Mouse (Mus musculus) MEL (cell line): ENCODE measurements at regions not wholly inside any gene's neighbourhood (a gene's known extent, or its start where the extent isn't known, plus 50 kb on each side); places are given as distances from the start of the nearest gene placed in this dataset.

Source experiments
- DNase-seq: peaks from one replicate; pipeline ENCODE4 v3.0.0; 2011; ENCODE audit warnings: low read depth, low spot score
- H3K27ac ChIP-seq: 2 replicates; pipeline ENCODE4 v1.5.1; 2012; ENCODE audit warnings: low read depth, mild to moderate bottlenecking, control low read depth, low read length, moderate library complexity; ENCODE audit not compliant: control insufficient read depth
- H3K27me3 ChIP-seq, 2 experiments: fragments of 150-350 bp in 1 of 2; sonication (generic) in 1 of 2; 2 replicates each; pipeline ENCODE4 v1.6.1; 2012; ENCODE audit warnings: low read length in 2 of 2, mild to moderate bottlenecking in 2 of 2, improper control_type of control experiment in 1 of 2, moderate library complexity in 1 of 2; ENCODE audit not compliant: insufficient read depth in 2 of 2, control insufficient read depth in 1 of 2
- H3K36me3 ChIP-seq, 2 experiments: 2 replicates each; pipeline ENCODE4 v1.6.1; 2012 to 2014; ENCODE audit warnings: low read length in 2 of 2, improper control_type of control experiment in 1 of 2, inconsistent platforms in 1 of 2, mild to moderate bottlenecking in 1 of 2; ENCODE audit not compliant: insufficient read depth in 2 of 2, control insufficient read depth in 1 of 2
- H3K4me1 ChIP-seq, 2 experiments: fragments of 150-350 bp in 1 of 2; sonication (generic) in 1 of 2; 2 replicates each; pipeline ENCODE4 v1.6.1; 2012; ENCODE audit warnings: low read length in 2 of 2, improper control_type of control experiment in 1 of 2, mild to moderate bottlenecking in 1 of 2; ENCODE audit not compliant: insufficient read depth in 2 of 2, control insufficient read depth in 1 of 2
- H3K4me3 ChIP-seq, 2 experiments: fragments of 150-350 bp in 1 of 2; sonication (generic) in 1 of 2; 2 replicates each; pipeline ENCODE4 v1.5.1; 2012; ENCODE audit warnings: low read depth in 2 of 2, low read length in 2 of 2, mild to moderate bottlenecking in 2 of 2, moderate library complexity in 2 of 2, control low read depth in 1 of 2, improper control_type of control experiment in 1 of 2; ENCODE audit not compliant: control insufficient read depth in 1 of 2, insufficient read depth in 1 of 2
- H3K79me2 ChIP-seq: 2 replicates; pipeline ENCODE4 v1.6.1; 2012; ENCODE audit warnings: mild to moderate bottlenecking, low read length, moderate library complexity; ENCODE audit not compliant: control insufficient read depth, poor library complexity, insufficient read depth
- H3K9ac ChIP-seq: 2 replicates; pipeline ENCODE4 v1.6.1; 2012; ENCODE audit warnings: low read depth, mild to moderate bottlenecking, control low read depth, low read length, moderate library complexity; ENCODE audit not compliant: control insufficient read depth, poor library complexity, severe bottlenecking
- H3K9me3 ChIP-seq: fragments of 150-350 bp; sonication (generic); replicated peaks from 2 replicates; pipeline ENCODE4 v1.6.1; 2012; ENCODE audit warnings: mild to moderate bottlenecking, low read length, improper control_type of control experiment, moderate library complexity; ENCODE audit not compliant: insufficient read depth
- BHLHE40 ChIP-seq: IDR thresholded peaks from 2 replicates; pipeline ENCODE4 v1.6.1; 2012; ENCODE audit warnings: low read depth, mild to moderate bottlenecking, inconsistent platforms, low read length, improper control_type of control experiment, borderline replicate concordance
- CHD1 ChIP-seq: IDR thresholded peaks from 2 replicates; pipeline ENCODE4 v1.6.1; 2012; ENCODE audit warnings: low read depth, mild to moderate bottlenecking, inconsistent platforms, low read length, improper control_type of control experiment
- CHD2 ChIP-seq: IDR thresholded peaks from 2 replicates; pipeline ENCODE4 v1.6.1; 2011; ENCODE audit warnings: low read length, improper control_type of control experiment
- E2F4 ChIP-seq: IDR thresholded peaks from 2 replicates; pipeline ENCODE4 v1.6.1; 2011; ENCODE audit warnings: low read depth, low read length, improper control_type of control experiment, borderline replicate concordance
- ELF1 ChIP-seq: IDR thresholded peaks from 2 replicates; pipeline ENCODE4 v1.6.1; 2014; ENCODE audit warnings: low read depth, mild to moderate bottlenecking, inconsistent platforms, low read length, improper control_type of control experiment, moderate library complexity
- EP300 ChIP-seq, 2 experiments: IDR thresholded peaks; 2 replicates each; pipeline ENCODE4 v1.6.1; 2011; ENCODE audit warnings: improper control_type of control experiment in 2 of 2, low read length in 2 of 2, low read depth in 1 of 2, mild to moderate bottlenecking in 1 of 2
- ETS1 ChIP-seq: IDR thresholded peaks from 2 replicates; pipeline ENCODE4 v1.6.1; 2012; ENCODE audit warnings: low read depth, mild to moderate bottlenecking, inconsistent platforms, low read length, improper control_type of control experiment, moderate library complexity
- GATA1 ChIP-seq: IDR thresholded peaks from 2 replicates; pipeline ENCODE4 v1.6.1; 2011; ENCODE audit warnings: low read depth, low read length, improper control_type of control experiment
- HCFC1 ChIP-seq: IDR thresholded peaks from 2 replicates; pipeline ENCODE4 v1.6.1; 2012; ENCODE audit warnings: low read depth, mild to moderate bottlenecking, inconsistent platforms, low read length, improper control_type of control experiment, moderate library complexity
- JUND ChIP-seq: IDR thresholded peaks from 2 replicates; pipeline ENCODE4 v1.6.1; 2011; ENCODE audit warnings: low read depth, mild to moderate bottlenecking, improper control_type of control experiment, low read length
- KAT2A ChIP-seq: conservative IDR thresholded peaks from 2 replicates; pipeline ENCODE4 v1.6.1; 2012; ENCODE audit warnings: low read depth, low read length, improper control_type of control experiment, inconsistent platforms
- MAFK ChIP-seq: IDR thresholded peaks from 2 replicates; pipeline ENCODE4 v1.6.1; 2011; ENCODE audit warnings: low read depth, mild to moderate bottlenecking, low read length, improper control_type of control experiment, borderline replicate concordance
- MAX ChIP-seq: IDR thresholded peaks from 2 replicates; pipeline ENCODE4 v1.6.1; 2011; ENCODE audit warnings: low read length, improper control_type of control experiment
- MYC ChIP-seq: IDR thresholded peaks from 2 replicates; pipeline ENCODE4 v1.6.1; 2011; ENCODE audit warnings: low read depth, mild to moderate bottlenecking, low read length, improper control_type of control experiment, moderate library complexity
- POLR2A ChIP-seq, 2 experiments: IDR thresholded peaks; 2 replicates each; pipeline ENCODE4 v1.6.1; 2011 to 2012; ENCODE audit warnings: low read length in 2 of 2, mild to moderate bottlenecking in 2 of 2, control low read depth in 1 of 2, improper control_type of control experiment in 1 of 2, low read depth in 1 of 2, moderate library complexity in 1 of 2; ENCODE audit not compliant: control insufficient read depth in 1 of 2, insufficient read depth in 1 of 2, poor library complexity in 1 of 2
- POLR2AphosphoS5 ChIP-seq: IDR thresholded peaks from 2 replicates; pipeline ENCODE4 v1.6.1; 2012; ENCODE audit warnings: low read depth, borderline replicate concordance, mild to moderate bottlenecking, inconsistent platforms, low read length, moderate library complexity, mixed read lengths
- SMC3 ChIP-seq: IDR thresholded peaks from 2 replicates; pipeline ENCODE4 v1.6.1; 2011; ENCODE audit warnings: low read depth, low read length, improper control_type of control experiment
- TBP ChIP-seq: IDR thresholded peaks from 2 replicates; pipeline ENCODE4 v1.8.0; 2011; ENCODE audit warnings: low read depth, low read length, improper control_type of control experiment
- USF1 ChIP-seq: IDR thresholded peaks from 2 replicates; pipeline ENCODE4 v1.6.1; 2014; ENCODE audit warnings: low read depth, mild to moderate bottlenecking, inconsistent platforms, low read length, improper control_type of control experiment, moderate library complexity
- USF2 ChIP-seq, 2 experiments: IDR thresholded peaks; 2 replicates each; pipeline ENCODE4 v1.6.1; 2011 to 2012; ENCODE audit warnings: improper control_type of control experiment in 2 of 2, low read length in 2 of 2, borderline replicate concordance in 1 of 2, inconsistent platforms in 1 of 2, low read depth in 1 of 2, mild to moderate bottlenecking in 1 of 2; ENCODE audit not compliant: insufficient read depth in 1 of 2
- ZMIZ1 ChIP-seq: IDR thresholded peaks from 2 replicates; pipeline ENCODE4 v1.6.1; 2012; ENCODE audit warnings: low read depth, mild to moderate bottlenecking, inconsistent platforms, low read length, improper control_type of control experiment, moderate library complexity
- ZNF384 ChIP-seq: IDR thresholded peaks from 2 replicates; pipeline ENCODE4 v1.6.1; 2012; ENCODE audit warnings: low read depth, mild to moderate bottlenecking, inconsistent platforms, low read length, improper control_type of control experiment

- Histone ChIP-seq H3K4me3 (no peak overlapping the region), H3K79me2 (no peaks in the 10 kb centered on the region), H3K36me3 (no peaks in the 10 kb centered on the region), H3K9ac (no peak overlapping the region), H3K27ac (no peak overlapping the region), H3K9me3 (no peaks in the 10 kb centered on the region), H3K27me3 (no peaks in the 10 kb centered on the region), H3K4me1 (no peaks in the 10 kb centered on the region)
- TF ChIP-seq GATA1: no peak
- TF ChIP-seq ZNF384: no peak
- TF ChIP-seq ETS1: no peak
- TF ChIP-seq CHD2: no peak
- no peak for TF ChIP-seq POLR2AphosphoS5
- TF ChIP-seq USF2 (IDR thresholded peaks at IDR 0.05; ENCODE audit: borderline replicate concordance in 1 of 2, insufficient read depth in 1 of 2, low read depth in 1 of 2, low read length in 2 of 2): no peak
- TF ChIP-seq SMC3: no peak
- no peak for DNase-seq
Measured at GRCm38 (mm10) chr3:35168676-35169075, 518.5 kb downstream of the Sox2 start.

GRCm38 (mm10) chr3:35178759-35179440 lies 528.7 kb downstream of the Sox2 start:
- H3K9ac ChIP-seq: no peak overlapping the region
- TF ChIP-seq TBP: no peak
- TF ChIP-seq, all 39 proteins: peak for 0
- DNase-seq: no peak
- Histone ChIP-seq H3K27me3 (no peaks in the 10 kb centered on the region), H3K79me2 (no peaks in the 10 kb centered on the region), H3K4me1 (no peaks in the 10 kb centered on the region), H3K27ac (no peak overlapping the region), H3K9me3 (no peaks in the 10 kb centered on the region), H3K36me3 (no peaks in the 10 kb centered on the region), H3K4me3 (no peak overlapping the region)

DNA sequence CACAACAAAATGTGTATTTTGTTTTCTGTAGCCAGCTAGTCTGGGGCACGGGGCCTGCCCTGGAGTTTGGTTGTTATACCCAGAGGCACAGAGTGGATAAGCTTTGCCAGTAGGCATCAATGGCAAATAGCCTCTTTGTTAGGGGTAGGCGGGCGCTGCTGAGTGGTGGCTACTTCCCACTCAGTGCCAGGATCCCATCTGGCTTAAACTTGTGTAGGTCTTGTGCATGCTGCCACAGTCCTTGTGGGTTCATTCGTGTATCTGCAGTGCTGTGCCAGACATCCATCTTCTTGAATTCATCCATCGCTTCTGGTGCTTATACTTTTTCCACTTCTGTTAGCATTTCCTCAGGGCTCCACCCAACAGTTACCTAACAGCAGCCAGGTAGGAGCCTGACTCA lies 545.4 kb upstream of the Atp11b start:
- no peaks in the 10 kb centered on the region for H3K9me3 ChIP-seq
- no peak for DNase-seq
- H3K27me3 ChIP-seq: no peaks in the 10 kb centered on the region
- no peak overlapping the region for H3K4me3 ChIP-seq
- H3K27ac ChIP-seq: no peak overlapping the region
- H3K79me2 ChIP-seq: no peaks in the 10 kb centered on the region
- TF ChIP-seq E2F4: no peak
- no peak for TF ChIP-seq MAFK
- TF ChIP-seq POLR2A (IDR thresholded peaks at IDR 0.05; ENCODE audit: control insufficient read depth in 1 of 2, insufficient read depth in 1 of 2, low read depth in 1 of 2, low read length in 2 of 2, poor library complexity in 1 of 2): no peak
- TF ChIP-seq BHLHE40: no peak
- no peak for TF ChIP-seq CHD2
- TF ChIP-seq JUND: no peak
- no peak for TF ChIP-seq ETS1
- TF ChIP-seq ELF1: no peak
- TF ChIP-seq EP300 (IDR thresholded peaks at IDR 0.05; ENCODE audit: low read depth in 1 of 2, low read length in 2 of 2): no peak
- no peak for TF ChIP-seq ZMIZ1
- TF ChIP-seq HCFC1: no peak
- TF ChIP-seq USF1: no peak
- TF ChIP-seq MYC: no peak
- no peak for TF ChIP-seq KAT2A
- no peak for TF ChIP-seq CHD1
- no peak for TF ChIP-seq MAX
- TF ChIP-seq, all 39 proteins: peak for 0
- Histone ChIP-seq H3K36me3 (no peaks in the 10 kb centered on the region), H3K4me1 (no peaks in the 10 kb centered on the region), H3K9ac (no peak overlapping the region)
